Mouse (Mus musculus) ES-E14 (cell line): Measurements from ENCODE around the gene Palld. TPM values are rescaled to one million over a fixed set of nuclear protein-coding genes. Genes with fewer than 3 reads are reported as not detected.

Experiments
- DNase-seq: peaks from one replicate; pipeline ENCODE4 v3.0.0-alpha.2; 2013; ENCODE audit warnings: low read depth, low spot score
- H3K27ac ChIP-seq: 2 replicates; pipeline ENCODE4 v1.5.1; 2012; ENCODE audit warnings: low read depth, mild to moderate bottlenecking, low read length, moderate library complexity, mixed read lengths; ENCODE audit not compliant: poor library complexity, insufficient read depth, severe bottlenecking
- H3K36me3 ChIP-seq: 2 replicates; pipeline ENCODE4 v1.6.1; 2012; ENCODE audit warnings: mild to moderate bottlenecking, low read length, moderate library complexity, mixed read lengths; ENCODE audit not compliant: control insufficient read depth, poor library complexity, insufficient read depth, severe bottlenecking
- H3K4me1 ChIP-seq, 2 experiments: fragments of 150-350 bp in 1 of 2; sonication (generic) in 1 of 2; 2 replicates each; pipeline ENCODE4 v1.6.1; 2012; ENCODE audit warnings: low read length in 2 of 2, mild to moderate bottlenecking in 1 of 2, mixed read lengths in 1 of 2; ENCODE audit not compliant: control insufficient read depth in 2 of 2, insufficient read depth in 2 of 2, poor library complexity in 1 of 2
- H3K4me3 ChIP-seq, 2 experiments: fragments of 150-350 bp in 1 of 2; sonication (generic) in 1 of 2; 2 replicates each; pipeline ENCODE4 v1.5.1; 2012; ENCODE audit warnings: low read length in 2 of 2, low read depth in 1 of 2, mild to moderate bottlenecking in 1 of 2, mixed read lengths in 1 of 2; ENCODE audit not compliant: insufficient read depth in 1 of 2, poor library complexity in 1 of 2, severe bottlenecking in 1 of 2
- H3K9ac ChIP-seq: 2 replicates; pipeline ENCODE4 v1.6.1; 2012; ENCODE audit warnings: low read depth, mild to moderate bottlenecking, low read length, mixed read lengths; ENCODE audit not compliant: poor library complexity, insufficient read depth, severe bottlenecking
- H3K9me3 ChIP-seq: fragments of 150-350 bp; sonication (generic); 2 replicates; pipeline ENCODE4 v1.6.1; 2012; ENCODE audit warnings: low read depth, mild to moderate bottlenecking, low read length; ENCODE audit not compliant: control insufficient read depth, insufficient read depth
- CHD2 ChIP-seq: IDR thresholded peaks from 2 replicates; pipeline ENCODE4 v1.6.1; 2014; ENCODE audit warnings: mild to moderate bottlenecking, low read depth, low read length, inconsistent platforms
- HCFC1 ChIP-seq: IDR thresholded peaks from 2 replicates; pipeline ENCODE4 v1.6.1; 2012; ENCODE audit warnings: low read length, inconsistent platforms, borderline replicate concordance; ENCODE audit not compliant: insufficient read depth
- MAFK ChIP-seq: IDR thresholded peaks from 2 replicates; pipeline ENCODE4 v1.6.1; 2014; ENCODE audit warnings: mild to moderate bottlenecking, low read depth, low read length, inconsistent platforms; ENCODE audit not compliant: insufficient read depth
- ZC3H11A ChIP-seq: IDR thresholded peaks from 2 replicates; pipeline ENCODE4 v1.6.1; 2012; ENCODE audit warnings: low read depth, mild to moderate bottlenecking, inconsistent platforms, low read length, borderline replicate concordance
- ZNF384 ChIP-seq: IDR thresholded peaks from 2 replicates; pipeline ENCODE4 v1.6.1; 2012; ENCODE audit warnings: low read depth, low read length, inconsistent platforms
- in situ Hi-C, 2 experiments: fragments of 600-800 bp; cut with MboI; formaldehyde crosslinking; loops; one replicate each; pipeline ENCODE4 v1.15.1; 2025; ENCODE audit warnings: low sequenced_read_pairs in 2 of 2, inconsistent platforms in 1 of 2; ENCODE audit not compliant: unreplicated experiment in 2 of 2
- total RNA-seq: library from RNA; depleted of rRNA; stranded (reverse); fragments of 300-350 nt; gene quantifications from 2 replicates; pipeline ENCODE4 v1.2.3, GENCODE M21; 2012

Palld gene
- total RNA-seq, 1 experiment: 36.3 TPM

GRCm38 (mm10) chr8:61617651-61618050 is 284.8 kb downstream of the Palld start:
- Histone ChIP-seq H3K4me1 (no peaks in the 10 kb centered on the region), H3K9me3 (no peaks in the 10 kb centered on the region), H3K4me3 (no peak overlapping the region), H3K36me3 (no peaks in the 10 kb centered on the region), H3K9ac (no peak overlapping the region), H3K27ac (no peak overlapping the region)
- DNase-seq: no peak
- in situ Hi-C loops: no loop called here
- no peak for TF ChIP-seq ZC3H11A
- TF ChIP-seq HCFC1: no peak
- TF ChIP-seq CHD2: no peak
- TF ChIP-seq ZNF384: no peak
- TF ChIP-seq MAFK: no peak

- Histone ChIP-seq H3K27ac (no peak overlapping the region), H3K4me3 (no peak overlapping the region), H3K36me3 (no peaks in the 10 kb centered on the region), H3K4me1 (no peaks in the 10 kb centered on the region), H3K9me3 (no peaks in the 10 kb centered on the region), H3K9ac (no peak overlapping the region)
- in situ Hi-C loops: no loop called here
- no peak for DNase-seq
- TF ChIP-seq ZC3H11A (no peak), HCFC1 (no peak), CHD2 (no peak), ZNF384 (no peak), MAFK (no peak)
Measured at GRCm38 (mm10) chr8:61617049-61617448, 285.4 kb downstream of the Palld start.

GRCm38 (mm10) chr8:61615711-61616697 is 286.5 kb downstream of the Palld start:
- TF ChIP-seq ZNF384 (no peak), MAFK (no peak), HCFC1 (no peak), CHD2 (no peak), ZC3H11A (no peak)
- DNase-seq: no peak
- in situ Hi-C loops: no loop called here

GRCm38 (mm10) chr8:61611741-61612140 is 290.7 kb downstream of the Palld start:
- H3K27ac ChIP-seq: no peak overlapping the region
- in situ Hi-C loops: no loop called here
- no peak overlapping the region for H3K4me3 ChIP-seq
- no peaks in the 10 kb centered on the region for H3K36me3 ChIP-seq
- H3K4me1 ChIP-seq: no peaks in the 10 kb centered on the region
- TF ChIP-seq ZC3H11A: no peak
- TF ChIP-seq MAFK: no peak
- no peak for TF ChIP-seq CHD2
- no peak for TF ChIP-seq HCFC1
- TF ChIP-seq ZNF384: no peak
- H3K9me3 ChIP-seq: no peaks in the 10 kb centered on the region
- H3K9ac ChIP-seq: no peak overlapping the region
- no peak for DNase-seq

More at GRCm38 (mm10) chr8:61615711-61616697, 286.5 kb downstream of the Palld start:
- Histone ChIP-seq H3K4me3 (no peak overlapping the region), H3K9me3 (no peaks in the 10 kb centered on the region), H3K27ac (no peak overlapping the region), H3K4me1 (no peaks in the 10 kb centered on the region), H3K9ac (no peak overlapping the region), H3K36me3 (no peaks in the 10 kb centered on the region)
